Mouse (Mus musculus) kidney, postnatal 36 days (tissue): ENCODE measurements around the gene Arap1.

Experiments
- DNase-seq, 2 experiments: peaks; one replicate each; pipeline ENCODE4 v3.0.0; 2021 to 2022; ENCODE audit warnings: mixed read lengths in 2 of 2

Gene Arap1

GRCm38 (mm10) chr7:101327263-101327662 is 20.6 kb upstream of the Arap1 start:
- peak in 1 of 2 experiments; percentile 59 for DNase-seq

- DNase-seq = no peak
These were observed 20.1 kb upstream of the Arap1 start for GRCm38 (mm10) chr7:101327786-101328185.

GRCm38 (mm10) chr7:101328621-101329158 is 19.2 kb upstream of the Arap1 start:
- no peak for DNase-seq

GRCm38 (mm10) chr7:101329606-101330005 is 18.3 kb upstream of the Arap1 start:
- no peak for DNase-seq

GRCm38 (mm10) chr7:101330074-101330840 is 17.6 kb upstream of the Arap1 start:
- no peak for DNase-seq

- no peak for DNase-seq
These were observed 17.1 kb upstream of the Arap1 start for GRCm38 (mm10) chr7:101330841-101331173.

- DNase-seq = no peak
These were observed 15.6 kb upstream of the Arap1 start for GRCm38 (mm10) chr7:101332045-101332831.

- no peak for DNase-seq
These were observed 12.6 kb upstream of the Arap1 start for GRCm38 (mm10) chr7:101335228-101335627.

- no peak for DNase-seq
These were observed 11.2 kb upstream of the Arap1 start for GRCm38 (mm10) chr7:101336686-101337085.

GRCm38 (mm10) chr7:101337401-101337800 is 10.5 kb upstream of the Arap1 start:
- DNase-seq = no peak

- DNase-seq = no peak
These were observed 6.5 kb upstream of the Arap1 start for GRCm38 (mm10) chr7:101341405-101341804.

- DNase-seq = no peak
These were observed 4.7 kb upstream of the Arap1 start for GRCm38 (mm10) chr7:101343135-101343534.

- no peak for DNase-seq
These were observed 3.0 kb upstream of the Arap1 start for GRCm38 (mm10) chr7:101344892-101345291.

GRCm38 (mm10) chr7:101346991-101347390 is 876 bp upstream of the Arap1 start:
- DNase-seq = no peak

GRCm38 (mm10) chr7:101348312-101348711 is 445 bp downstream of the Arap1 start:
- DNase-seq = peak; percentile 50 to 54

GRCm38 (mm10) chr7:101349861-101350260 is 2.0 kb downstream of the Arap1 start:
- DNase-seq = no peak

- no peak for DNase-seq
These were observed 4.5 kb downstream of the Arap1 start for GRCm38 (mm10) chr7:101352404-101352803.

GRCm38 (mm10) chr7:101354423-101354822 is 6.6 kb downstream of the Arap1 start:
- peak; percentile 44 to 68 for DNase-seq

GRCm38 (mm10) chr7:101355551-101356100 is 7.8 kb downstream of the Arap1 start:
- DNase-seq = no peak

- DNase-seq = no peak
These were observed 9.0 kb downstream of the Arap1 start for GRCm38 (mm10) chr7:101356868-101357267.

- DNase-seq = peak; percentile 59 to 62
These were observed 12.5 kb downstream of the Arap1 start for GRCm38 (mm10) chr7:101360406-101360805.

- DNase-seq = peak in 1 of 2 experiments; percentile 47
These were observed 13.2 kb downstream of the Arap1 start for GRCm38 (mm10) chr7:101361021-101361420.

GRCm38 (mm10) chr7:101361767-101362166 is 13.9 kb downstream of the Arap1 start:
- DNase-seq = no peak

- no peak for DNase-seq
These were observed 14.9 kb downstream of the Arap1 start for GRCm38 (mm10) chr7:101362791-101363191.
